Mouse (Mus musculus): ENCODE measurements around the gene Pax7.

Pax7 gene

GRCm38 (mm10) chr4:139830581-139831387 lies 2.5 kb downstream of the Pax7 start:
- no peak for DNase-seq

GRCm38 (mm10) chr4:139830053-139830452 lies 3.3 kb downstream of the Pax7 start:
- no peak for DNase-seq

GRCm38 (mm10) chr4:139828871-139829590 lies 4.3 kb downstream of the Pax7 start:
- DNase-seq, result peak; percentile 56 to 73

GRCm38 (mm10) chr4:139828283-139828678 lies 5.0 kb downstream of the Pax7 start:
- DNase-seq, result no peak

GRCm38 (mm10) chr4:139827501-139828282 lies 5.6 kb downstream of the Pax7 start:
- no peak for DNase-seq

- DNase-seq, result no peak
These were observed 7.1 kb downstream of the Pax7 start for GRCm38 (mm10) chr4:139826231-139826630.

- DNase-seq, result no peak
These were observed 7.8 kb downstream of the Pax7 start for GRCm38 (mm10) chr4:139825326-139826112.

- no peak for DNase-seq
These were observed 8.6 kb downstream of the Pax7 start for GRCm38 (mm10) chr4:139824572-139825325.

GRCm38 (mm10) chr4:139823870-139824472 lies 9.4 kb downstream of the Pax7 start:
- no peak for DNase-seq

- DNase-seq, result no peak
These were observed 10.0 kb downstream of the Pax7 start for GRCm38 (mm10) chr4:139823138-139823869.

GRCm38 (mm10) chr4:139822214-139823137 lies 10.9 kb downstream of the Pax7 start:
- no peak for DNase-seq

- no peak for DNase-seq
These were observed 11.7 kb downstream of the Pax7 start for GRCm38 (mm10) chr4:139821491-139822160.

- DNase-seq, result no peak
These were observed 12.3 kb downstream of the Pax7 start for GRCm38 (mm10) chr4:139821071-139821470.

GRCm38 (mm10) chr4:139819411-139820030 lies 13.8 kb downstream of the Pax7 start:
- peak; percentile 69 to 76 for DNase-seq

- DNase-seq, result no peak
These were observed 15.2 kb downstream of the Pax7 start for GRCm38 (mm10) chr4:139818163-139818562.

GRCm38 (mm10) chr4:139813371-139813960 lies 19.9 kb downstream of the Pax7 start:
- peak; percentile 73 to 83 for DNase-seq

- DNase-seq, result no peak
These were observed 21.4 kb downstream of the Pax7 start for GRCm38 (mm10) chr4:139811901-139812300.

GRCm38 (mm10) chr4:139811475-139811874 lies 21.9 kb downstream of the Pax7 start:
- DNase-seq, result no peak
